Mouse (Mus musculus) CH12F3 (cell line): ENCODE measurements around the gene Vac14.

Source experiments
- in situ Hi-C: fragments of 300-500 bp; cut with MboI; formaldehyde crosslinking; loops from 2 replicates; pipeline ENCODE4 v1.14.3; 2020; ENCODE audit warnings: low sequenced_read_pairs

Vac14 gene

GRCm38 (mm10) chr8:110618391-110619207 is at the start of gene Vac14:
Gene Vac14 (plus strand): TSS chr8:110618585.
- in situ Hi-C loops = no loop called here

- in situ Hi-C loops = no loop called here
Observed at GRCm38 (mm10) chr8:110592641-110593040, 25.7 kb upstream of the Vac14 start.

- in situ Hi-C loops = no loop called here
Observed at GRCm38 (mm10) chr8:110594164-110594563, 24.2 kb upstream of the Vac14 start.

DNA sequence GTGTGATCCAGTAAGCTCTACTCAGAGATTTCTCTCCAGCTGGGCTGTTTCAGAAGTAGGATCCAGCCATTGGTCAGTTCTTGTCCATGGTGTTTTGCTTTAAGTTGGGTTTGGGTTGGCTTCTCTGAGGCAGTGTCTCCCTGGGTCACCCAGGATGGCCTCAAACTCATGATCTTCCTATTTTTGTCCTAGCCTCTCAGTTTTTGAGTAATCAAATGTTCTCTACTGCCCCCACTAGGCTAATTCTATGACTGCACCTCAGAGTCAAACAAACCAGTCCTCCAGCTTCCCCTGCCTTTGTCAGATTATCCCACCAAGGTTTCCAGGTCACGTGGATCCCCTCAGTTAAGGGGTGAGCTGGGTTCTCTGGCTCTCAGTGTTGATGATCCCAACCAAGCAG is 13.8 kb upstream of the Vac14 start:
- in situ Hi-C loops = no loop called here

- in situ Hi-C loops = no loop called here
Observed at GRCm38 (mm10) chr8:110605401-110606015, 12.9 kb upstream of the Vac14 start.

DNA sequence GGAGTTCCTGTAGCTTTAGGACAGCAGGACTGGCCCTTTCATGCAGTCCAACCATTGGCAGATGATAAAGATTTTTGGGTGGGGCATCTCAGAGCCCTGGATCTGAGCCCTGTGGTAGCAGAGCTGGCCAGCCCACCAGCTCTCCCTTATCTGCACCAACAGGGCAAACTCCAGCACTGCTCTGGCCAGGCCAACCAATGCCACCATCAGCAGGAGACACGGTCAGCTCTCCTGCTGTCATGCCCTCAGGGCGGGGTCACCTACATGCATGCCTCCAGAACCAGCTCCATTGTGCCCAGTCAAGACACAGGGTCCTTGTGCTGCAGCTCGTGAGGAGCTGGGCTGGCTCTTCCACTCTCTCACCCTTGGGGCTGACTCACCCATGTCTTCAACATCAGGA is 2.7 kb upstream of the Vac14 start:
- in situ Hi-C loops = no loop called here

DNA sequence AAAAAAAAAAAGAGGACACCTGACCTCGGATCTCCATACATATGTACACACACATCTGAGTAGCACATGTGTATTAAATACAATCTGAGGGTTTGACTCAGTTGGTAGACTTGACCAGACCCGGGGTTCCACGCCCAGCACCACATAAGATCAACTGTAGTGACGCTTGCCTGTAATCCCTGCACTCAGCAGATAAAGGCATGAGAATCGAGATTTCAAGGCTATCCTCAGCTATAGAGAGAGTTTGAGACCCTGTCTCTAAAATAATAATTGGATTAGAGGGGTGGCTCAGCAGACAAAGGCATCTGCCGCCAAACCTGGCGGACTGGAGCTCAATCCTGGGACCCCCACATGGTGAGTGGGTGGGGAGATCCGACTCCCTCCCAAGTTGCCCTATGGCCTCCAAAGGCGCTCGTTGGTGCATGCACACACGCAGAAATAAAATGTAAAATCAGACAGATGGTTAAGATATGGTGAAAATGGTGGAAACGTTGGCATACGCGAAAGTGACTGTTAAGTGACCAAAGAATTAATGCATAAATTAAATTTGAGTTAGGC is 505 bp upstream of the Vac14 start:
- in situ Hi-C loops = no loop called here

- in situ Hi-C loops = no loop called here
Observed at GRCm38 (mm10) chr8:110619208-110619574, 806 bp downstream of the Vac14 start.

DNA sequence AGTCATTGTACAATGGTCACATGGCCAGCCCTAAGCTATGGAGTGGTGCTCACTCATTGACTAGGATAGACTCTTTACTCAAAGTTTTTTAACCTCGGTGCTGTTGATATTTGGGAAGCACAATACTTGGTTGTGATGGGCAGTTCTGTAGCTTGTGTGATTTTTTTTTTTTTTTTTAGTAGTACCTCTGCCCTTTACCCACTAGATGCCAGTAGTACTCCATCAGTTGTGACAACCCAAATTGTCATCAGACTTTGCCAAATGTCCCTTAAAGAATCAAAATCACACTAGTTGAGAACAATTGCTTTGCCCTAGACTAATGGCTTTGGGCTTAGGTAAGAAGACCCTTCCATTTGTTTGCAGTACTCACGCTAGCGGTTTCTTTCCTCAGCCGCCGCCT is 1.5 kb downstream of the Vac14 start:
- in situ Hi-C loops = no loop called here

DNA sequence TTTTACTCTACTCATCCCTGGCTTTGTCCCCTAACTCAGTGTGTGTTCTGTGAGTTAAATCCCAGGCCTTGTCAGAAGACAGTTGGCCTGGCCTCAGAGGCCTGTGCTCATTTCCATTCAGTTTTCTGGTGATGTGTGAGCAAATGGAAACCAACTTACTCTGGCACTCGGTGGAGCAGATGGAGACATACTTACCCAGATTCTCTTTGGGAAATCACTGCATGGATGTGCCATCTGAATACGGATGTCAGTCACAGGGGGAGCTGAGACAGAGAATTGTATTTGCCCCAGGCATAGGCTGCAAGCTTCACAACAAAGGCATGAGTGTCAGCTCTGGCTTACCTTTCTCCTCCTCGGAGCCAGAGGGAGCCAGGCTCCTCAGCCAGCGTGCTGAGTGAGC is 8.0 kb downstream of the Vac14 start:
- in situ Hi-C loops = no loop called here

DNA sequence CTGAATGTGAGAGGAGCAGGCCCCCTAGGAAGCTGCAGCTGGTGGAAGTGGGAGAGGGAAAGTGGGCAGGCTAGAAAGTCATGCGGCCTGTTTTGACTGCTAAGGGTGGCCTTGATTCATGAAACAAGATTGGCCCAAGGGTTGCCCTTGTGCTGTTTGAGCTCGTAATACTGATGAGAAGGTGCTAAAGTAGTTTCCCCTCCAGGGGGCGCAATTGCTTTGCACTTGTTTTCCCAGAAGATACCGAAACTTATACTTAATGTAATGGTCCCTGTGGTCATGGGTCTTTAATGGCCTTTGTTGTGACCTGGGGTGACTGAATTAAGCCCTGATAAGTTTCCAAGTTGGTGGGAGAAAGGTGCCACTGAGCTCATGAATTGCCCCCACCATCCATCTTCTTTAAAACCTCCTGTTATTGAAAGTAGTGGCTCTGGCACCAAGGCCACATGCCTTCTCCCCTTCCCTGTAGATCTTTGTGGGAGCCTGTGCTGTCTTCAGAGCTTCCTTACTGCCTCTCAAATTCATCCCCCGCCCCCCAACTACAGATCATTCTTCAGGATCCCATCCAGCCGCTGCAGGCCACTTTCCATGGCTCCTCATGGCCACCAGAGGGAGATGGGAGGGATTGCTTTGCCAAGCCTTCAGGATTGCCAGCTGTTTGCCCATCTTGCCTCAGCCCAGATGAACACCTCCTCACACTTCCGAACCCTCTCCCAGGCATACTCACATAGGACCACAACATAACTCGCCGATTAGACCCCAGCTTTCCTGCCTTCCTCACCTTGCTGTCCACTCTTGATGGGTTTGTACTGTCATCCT is 11.1 kb downstream of the Vac14 start:
- in situ Hi-C loops = no loop called here

- in situ Hi-C loops = no loop called here
Observed at GRCm38 (mm10) chr8:110630079-110630478, 11.7 kb downstream of the Vac14 start.

GRCm38 (mm10) chr8:110630571-110631071 is 12.2 kb downstream of the Vac14 start:
- in situ Hi-C loops = no loop called here

DNA sequence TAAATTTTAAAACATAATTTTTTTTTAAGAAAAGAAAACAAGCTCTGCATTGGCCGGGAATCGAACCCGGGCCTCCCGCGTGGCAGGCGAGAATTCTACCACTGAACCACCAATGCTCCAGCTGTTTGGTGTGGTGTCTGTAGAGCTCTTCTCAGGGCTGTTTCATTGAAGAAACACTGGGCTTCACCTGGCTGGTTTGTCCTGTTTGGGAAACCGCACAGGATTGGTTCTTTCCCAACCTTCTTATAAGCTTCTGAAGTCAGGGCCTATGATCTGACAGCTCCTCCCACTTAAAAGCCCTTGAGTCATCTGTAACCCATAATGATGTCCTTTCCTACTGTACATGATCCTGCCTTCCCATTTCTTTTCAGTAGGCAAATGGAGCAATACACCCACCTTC is 12.8 kb downstream of the Vac14 start:
- in situ Hi-C loops = no loop called here

DNA sequence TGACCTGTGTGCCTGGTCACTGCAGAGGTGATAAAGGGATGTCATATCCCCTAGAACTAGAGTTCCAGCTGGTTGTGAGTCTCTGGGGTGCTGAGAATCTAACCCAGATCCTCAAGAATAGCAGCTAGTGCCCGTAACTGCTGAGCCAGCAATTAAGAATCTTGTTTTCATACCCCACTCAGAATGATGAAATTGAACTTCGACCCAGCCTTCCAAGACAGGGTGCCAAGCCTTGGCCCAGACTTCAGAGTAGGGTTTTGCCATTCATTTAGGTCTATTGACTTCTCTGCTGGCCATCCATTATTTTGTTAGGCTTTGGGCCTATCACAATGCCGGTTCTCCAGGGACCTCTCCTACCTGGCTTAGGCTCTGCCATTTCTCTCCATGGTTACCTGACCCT is 15.4 kb downstream of the Vac14 start:
- in situ Hi-C loops = no loop called here

DNA sequence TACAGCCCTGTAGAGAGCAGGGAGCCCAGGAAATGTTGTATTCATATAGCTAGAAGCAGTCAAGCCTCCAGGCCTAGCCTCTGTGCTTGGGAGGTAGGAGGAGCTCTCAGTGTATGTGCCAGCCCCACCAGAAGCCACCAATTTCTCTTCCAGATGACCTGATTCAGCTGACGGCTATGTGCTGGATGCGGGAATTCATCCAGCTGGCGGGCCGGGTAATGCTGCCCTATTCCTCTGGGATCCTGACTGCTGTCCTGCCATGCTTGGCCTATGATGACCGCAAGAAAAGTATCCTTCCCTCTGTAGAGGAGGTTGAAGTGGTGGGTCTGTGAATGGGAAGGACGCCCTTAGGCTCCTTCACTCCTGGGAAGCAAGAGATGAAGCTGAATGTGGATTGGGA is 17.8 kb downstream of the Vac14 start:
- in situ Hi-C loops = no loop called here

- in situ Hi-C loops = loop anchor here (5.0 kb wide), 1 partner anchor 100 kb away; no protein-coding TSS in a partner anchor
Observed at GRCm38 (mm10) chr8:110642331-110642730, 23.9 kb downstream of the Vac14 start.

GRCm38 (mm10) chr8:110643177-110643576 is 24.8 kb downstream of the Vac14 start:
- in situ Hi-C loops = loop anchor here (5.0 kb wide), 1 partner anchor 99 kb away; no protein-coding TSS in a partner anchor

- in situ Hi-C loops = loop anchor here (5.0 kb wide), 1 partner anchor 98 kb away; no protein-coding TSS in a partner anchor
Observed at GRCm38 (mm10) chr8:110644422-110644821, 26.0 kb downstream of the Vac14 start.

DNA sequence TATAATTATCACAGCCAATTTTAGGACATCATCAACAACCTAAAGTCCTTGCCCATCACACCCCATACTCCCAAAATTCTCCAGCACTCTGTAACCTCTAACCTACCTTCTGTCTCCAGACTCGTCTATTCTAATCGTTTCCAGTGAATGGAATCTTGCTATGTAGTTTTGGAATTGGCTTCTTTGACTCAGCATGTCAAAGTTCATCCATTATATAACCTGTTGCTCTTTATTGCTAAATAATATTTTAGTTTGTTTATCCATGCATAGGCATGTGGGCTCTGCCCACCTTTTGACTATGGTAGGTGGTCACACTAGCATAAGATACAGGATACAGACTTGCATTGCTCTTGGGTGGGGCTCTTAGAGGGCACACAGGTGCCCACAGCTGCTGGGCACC is 26.5 kb downstream of the Vac14 start:
- in situ Hi-C loops = loop anchor here (5.0 kb wide), 1 partner anchor 97 kb away; no protein-coding TSS in a partner anchor

DNA sequence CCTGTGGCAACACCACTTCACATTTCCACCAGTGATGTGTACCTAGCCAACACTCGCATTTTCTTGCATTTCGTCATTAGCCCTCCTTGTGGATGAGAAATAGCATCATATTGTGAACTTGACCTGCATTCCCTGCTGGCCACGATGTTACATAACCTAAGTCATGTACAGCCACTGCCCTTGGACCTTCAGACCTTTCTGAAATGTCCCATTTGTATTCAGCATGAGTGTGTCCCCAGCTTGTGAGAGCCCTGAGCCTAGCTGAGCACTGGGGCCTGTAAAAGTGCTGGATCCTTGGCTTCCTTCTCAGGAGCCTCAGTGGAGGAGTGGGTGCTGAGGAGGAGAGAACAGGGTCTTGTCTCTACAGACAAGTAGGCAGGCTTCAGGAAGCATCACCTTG is 27.0 kb downstream of the Vac14 start:
- in situ Hi-C loops = no loop called here
